Mouse (Mus musculus) embryonic facial prominence, embryonic 11.5 days (tissue): Measurements from ENCODE around the gene Acsf2. TPM values are rescaled to one million over a fixed set of nuclear protein-coding genes. Genes with fewer than 3 reads are reported as not detected.

Source experiments
- ATAC-seq: fragments of 200-750 bp; cut with Nextera tagmentation; replicated peaks from 2 replicates; pipeline ENCODE4 v1.8.0; 2017; ENCODE audit warnings: low read depth; ENCODE audit not compliant: insufficient number of reproducible peaks, low FRiP score, low TSS enrichment
- DNase-seq: peaks from one replicate; pipeline ENCODE4 v3.0.0-alpha.2; 2015; ENCODE audit warnings: low spot score
- H3K27ac ChIP-seq: fragments of 300-500 bp; sonication (generic); replicated peaks from 2 replicates; pipeline ENCODE4 v1.5.1; 2014; ENCODE audit warnings: mild to moderate bottlenecking, low read depth, low read length, control low read depth
- H3K27me3 ChIP-seq: fragments of 300-500 bp; sonication (generic); 2 replicates; pipeline ENCODE4 v1.6.1; 2014; ENCODE audit warnings: mild to moderate bottlenecking, low read length, moderate library complexity, mixed read lengths; ENCODE audit not compliant: control insufficient read depth, insufficient read depth
- H3K36me3 ChIP-seq: fragments of 300-500 bp; sonication (generic); replicated peaks from 2 replicates; pipeline ENCODE4 v1.6.1; 2014; ENCODE audit warnings: low read depth, mild to moderate bottlenecking, low read length, moderate library complexity, mixed read lengths; ENCODE audit not compliant: control insufficient read depth, insufficient read depth
- H3K4me1 ChIP-seq: fragments of 300-500 bp; sonication (generic); 2 replicates; pipeline ENCODE4 v1.6.1; 2014; ENCODE audit warnings: low read length, mixed read lengths; ENCODE audit not compliant: control insufficient read depth, insufficient read depth
- H3K4me2 ChIP-seq: fragments of 300-500 bp; sonication (generic); 2 replicates; pipeline ENCODE4 v1.6.1; 2014; ENCODE audit warnings: low read depth, mild to moderate bottlenecking, control low read depth, low read length, moderate library complexity
- H3K4me3 ChIP-seq: fragments of 300-500 bp; sonication (generic); 2 replicates; pipeline ENCODE4 v1.5.1; 2014; ENCODE audit warnings: low read depth, low read length, control low read depth
- H3K9ac ChIP-seq: fragments of 300-500 bp; sonication (generic); replicated peaks from 2 replicates; pipeline ENCODE4 v1.6.1; 2014; ENCODE audit warnings: mild to moderate bottlenecking, control low read depth, low read length
- H3K9me3 ChIP-seq: fragments of 300-500 bp; sonication (generic); replicated peaks from 2 replicates; pipeline ENCODE4 v1.6.1; 2016; ENCODE audit warnings: mild to moderate bottlenecking, low read length, inconsistent platforms, mixed read lengths; ENCODE audit not compliant: control insufficient read depth
- WGBS: fragments of 180-500 bp; shearing (Covaris S2); extraction: QIAGEN DNeasy Blood & Tissue Kit; methylation state at CpG from one replicate; pipeline ENCODE4 v1.1.7; 2014; 5-methylcytosine and 5-hydroxymethylcytosine counted together
- polyA plus RNA-seq: library from polyadenylated mRNA; unstranded; fragments of >200 nt; fragmentation: Nextera tagmentation; extraction: Ambion mirVana; gene quantifications from 2 replicates; pipeline ENCODE4 v1.2.1, GENCODE M21; 2014

Acsf2 gene
- polyA plus RNA-seq, 1 experiment from 2014 or later, result 6.8 TPM

- no peaks in the 10 kb centered on the region; the same call in 1 of the 2 replicates for H3K36me3 ChIP-seq
- H3K9me3 ChIP-seq, result no peaks in the 10 kb centered on the region
- H3K4me3 ChIP-seq, result no peak overlapping the region
- H3K9ac ChIP-seq, result no peak overlapping the region
- H3K4me1 ChIP-seq, result no peaks in the 10 kb centered on the region
- 60% methylated on average over 9 of the region's 9 CpGs for WGBS
- no peaks in the 10 kb centered on the region for H3K27me3 ChIP-seq
- H3K4me2 ChIP-seq, result no peak overlapping the region
- H3K27ac ChIP-seq, result 0 out of 2 replicates have a peak overlapping the region, but pooled peaks have one; percentile 35
- DNase-seq (no peak), ATAC-seq (no peak)
Measured at GRCm38 (mm10) chr11:94570612-94571011, 31.1 kb downstream of the Acsf2 start.

GRCm38 (mm10) chr11:94567326-94567725, 34.3 kb downstream of the Acsf2 start:
- Histone ChIP-seq H3K4me2 (no peak overlapping the region), H3K4me3 (no peak overlapping the region), H3K36me3 (no peaks in the 10 kb centered on the region; the same call in 1 of the 2 replicates), H3K9ac (no peak overlapping the region), H3K27ac (no peak overlapping the region), H3K4me1 (peaks cover 10% of the 10 kb centered on the region), H3K9me3 (no peaks in the 10 kb centered on the region), H3K27me3 (peaks cover 13% of the 10 kb centered on the region)
- DNase-seq (no peak), ATAC-seq (no peak)
- WGBS, result 87% methylated on average over 7 of the region's 7 CpGs

DNA sequence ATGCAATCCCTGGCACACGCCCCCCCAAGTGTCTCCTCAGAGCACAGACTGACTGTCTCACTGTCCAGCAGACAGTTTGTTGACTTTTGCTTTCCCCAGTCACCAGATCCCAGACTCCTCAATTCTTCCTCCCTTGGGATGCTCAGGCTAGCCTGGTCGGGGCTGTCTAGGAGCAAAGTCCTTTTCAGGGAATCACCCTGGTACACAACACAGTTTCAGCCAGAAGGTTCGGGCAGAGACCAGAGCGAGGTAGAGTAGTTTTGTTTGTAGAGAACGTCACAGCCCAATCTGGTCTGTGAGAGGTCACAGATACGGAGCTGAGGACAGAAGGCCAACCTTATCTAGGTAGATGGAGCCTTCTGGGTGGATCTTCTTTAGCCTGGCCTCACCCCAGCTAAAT, 35.1 kb downstream of the Acsf2 start:
- no peak overlapping the region for H3K4me2 ChIP-seq
- peaks cover 10% of the 10 kb centered on the region for H3K4me1 ChIP-seq
- 69% methylated on average over 6 of the region's 6 CpGs for WGBS
- ATAC-seq (no peak), DNase-seq (no peak)
- H3K4me3 ChIP-seq, result no peak overlapping the region
- H3K27ac ChIP-seq, result no peak overlapping the region
- H3K36me3 ChIP-seq, result no peaks in the 10 kb centered on the region; the same call in 1 of the 2 replicates
- H3K9me3 ChIP-seq, result no peaks in the 10 kb centered on the region
- peaks cover 13% of the 10 kb centered on the region for H3K27me3 ChIP-seq
- no peak overlapping the region for H3K9ac ChIP-seq

DNA sequence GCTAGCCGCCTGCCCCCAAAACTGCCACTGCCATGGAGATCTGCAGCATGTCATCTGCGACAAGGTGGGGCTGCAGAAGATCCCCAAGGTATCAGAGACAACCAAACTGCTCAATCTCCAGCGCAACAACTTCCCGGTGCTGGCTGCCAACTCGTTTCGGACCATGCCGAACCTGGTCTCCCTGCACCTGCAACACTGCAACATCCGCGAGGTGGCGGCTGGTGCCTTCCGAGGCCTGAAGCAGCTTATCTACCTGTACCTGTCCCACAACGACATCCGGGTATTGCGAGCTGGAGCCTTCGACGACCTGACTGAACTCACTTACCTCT, 36.6 kb downstream of the Acsf2 start:
- WGBS, result 13% methylated on average over 16 of the region's 16 CpGs
- Histone ChIP-seq H3K36me3 (no peaks in the 10 kb centered on the region; the same call in 1 of the 2 replicates), H3K27me3 (peaks cover 13% of the 10 kb centered on the region), H3K9me3 (no peaks in the 10 kb centered on the region), H3K27ac (no peak overlapping the region), H3K4me2 (peak overlapping the region; percentile 40), H3K4me1 (peaks cover 10% of the 10 kb centered on the region), H3K4me3 (peak overlapping the region; percentile 12), H3K9ac (peak overlapping the region; percentile 39; the same call in 1 of the 2 replicates)
- DNase-seq, result peak; percentile 35
- ATAC-seq, result no peak

- DNase-seq, result peak; percentile 61
- Histone ChIP-seq H3K27me3 (peaks cover 13% of the 10 kb centered on the region), H3K4me2 (peak within 1 kb of the TSS; percentile 40), H3K27ac (no peak within 1 kb of the TSS), H3K9me3 (no peaks in the 10 kb centered on the region), H3K36me3 (no peaks in the 10 kb centered on the region; the same call in 1 of the 2 replicates), H3K4me3 (peak within 1 kb of the TSS; percentile 12), H3K4me1 (peaks cover 10% of the 10 kb centered on the region), H3K9ac (peak within 1 kb of the TSS; percentile 39)
- 1% methylated on average over 35 of the region's 35 CpGs for WGBS
- 0 out of 2 replicates have a peak, but pooled peaks have one; percentile 26 for ATAC-seq
Measured at GRCm38 (mm10) chr11:94564437-94565150, 37.1 kb downstream of the Acsf2 start, which contains the start of gene Chad. TSS of gene Chad (plus strand) at chr11:94565047.

GRCm38 (mm10) chr11:94563821-94564220, 37.9 kb downstream of the Acsf2 start:
- Histone ChIP-seq H3K36me3 (no peaks in the 10 kb centered on the region; the same call in 1 of the 2 replicates), H3K9ac (no peak overlapping the region), H3K4me1 (peaks cover 10% of the 10 kb centered on the region), H3K27me3 (peaks cover 13% of the 10 kb centered on the region), H3K4me3 (no peak overlapping the region), H3K27ac (no peak overlapping the region), H3K4me2 (peak overlapping the region; percentile 40; the same call in 1 of the 2 replicates), H3K9me3 (no peaks in the 10 kb centered on the region)
- DNase-seq (no peak), ATAC-seq (peak; percentile 70)
- WGBS, result 44% methylated on average over 5 of the region's 5 CpGs

- DNase-seq, result no peak
- ATAC-seq, result no peak
- Histone ChIP-seq H3K4me3 (no peak overlapping the region), H3K36me3 (no peaks in the 10 kb centered on the region; the same call in 1 of the 2 replicates), H3K9me3 (no peaks in the 10 kb centered on the region), H3K9ac (no peak overlapping the region), H3K27ac (no peak overlapping the region), H3K4me1 (peaks cover 10% of the 10 kb centered on the region), H3K27me3 (peaks cover 13% of the 10 kb centered on the region), H3K4me2 (no peak overlapping the region)
- 96% methylated on average over 5 of the region's 5 CpGs for WGBS
Measured at GRCm38 (mm10) chr11:94563383-94563782, 38.3 kb downstream of the Acsf2 start.

DNA sequence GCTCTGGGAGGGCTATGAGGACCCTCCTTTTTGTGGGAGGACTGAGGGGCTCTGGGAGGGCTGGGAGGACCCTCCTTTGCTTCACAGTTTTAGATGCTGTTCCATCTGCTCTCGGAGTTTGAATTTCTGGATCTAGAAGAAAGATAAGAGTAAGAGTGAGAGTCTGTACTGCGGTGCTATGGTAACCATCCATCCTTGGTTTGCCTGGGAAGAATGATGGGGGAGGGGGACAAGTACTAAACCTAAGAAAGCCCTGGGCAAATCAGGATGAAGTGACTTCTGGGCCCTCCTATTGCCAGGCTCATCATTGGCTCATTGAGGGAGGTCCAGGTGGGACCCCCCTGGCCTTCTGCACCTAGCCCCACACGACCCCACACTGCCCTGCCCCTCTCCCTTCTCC, 43.4 kb downstream of the Acsf2 start:
- no peaks in the 10 kb centered on the region for H3K27me3 ChIP-seq
- ATAC-seq (no peak), DNase-seq (no peak)
- no peak overlapping the region for H3K9ac ChIP-seq
- no peak overlapping the region for H3K27ac ChIP-seq
- no peak overlapping the region for H3K4me3 ChIP-seq
- H3K9me3 ChIP-seq, result no peaks in the 10 kb centered on the region
- no peaks in the 10 kb centered on the region for H3K4me1 ChIP-seq
- H3K36me3 ChIP-seq, result no peaks in the 10 kb centered on the region
- WGBS, result 80% methylated on average over 3 of the region's 3 CpGs
- no peak overlapping the region for H3K4me2 ChIP-seq
